Mouse (Mus musculus) embryonic fibroblast, embryonic 13.5 days (primary cell): ENCODE measurements around the gene Fam120b.

ENCODE experiments used
- CTCF ChIP-seq: IDR thresholded peaks from 2 replicates; pipeline ENCODE4 v1.5.1; 2011; ENCODE audit warnings: mild to moderate bottlenecking, control low read depth, low read length, moderate library complexity, borderline replicate concordance; ENCODE audit not compliant: insufficient read depth
- POLR2A ChIP-seq: IDR thresholded peaks from 2 replicates; pipeline ENCODE4 v1.6.1; 2011; ENCODE audit warnings: low read depth, mild to moderate bottlenecking, control low read depth, low read length, moderate library complexity

DNA sequence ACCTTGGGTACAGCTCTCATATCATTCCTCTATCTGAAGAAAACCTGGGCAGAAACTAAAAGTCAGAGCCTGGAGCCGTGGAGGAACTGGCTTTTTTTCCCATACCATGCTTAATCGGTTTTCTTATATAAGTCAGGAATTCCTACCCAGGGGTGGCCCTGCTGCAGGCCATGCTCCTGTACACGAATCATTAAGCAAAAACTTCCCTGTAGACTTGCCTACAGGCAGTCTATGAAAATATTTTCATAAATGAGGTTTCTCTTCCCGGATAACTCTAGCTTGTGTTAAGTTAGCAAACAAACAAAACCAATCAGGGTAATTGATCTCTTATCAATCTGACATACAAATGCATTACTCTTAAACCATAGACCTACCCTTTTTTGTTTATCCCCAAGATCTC is 7.1 kb upstream of the Fam120b start:
- no peak for TF ChIP-seq CTCF
- TF ChIP-seq POLR2A = no peak
